Mouse (Mus musculus) thymus, postnatal 4 days (tissue): ENCODE measurements around the gene Igfbp2.

Source experiments
- DNase-seq: peaks from one replicate; pipeline ENCODE4 v3.0.0; 2021

Gene Igfbp2

DNA sequence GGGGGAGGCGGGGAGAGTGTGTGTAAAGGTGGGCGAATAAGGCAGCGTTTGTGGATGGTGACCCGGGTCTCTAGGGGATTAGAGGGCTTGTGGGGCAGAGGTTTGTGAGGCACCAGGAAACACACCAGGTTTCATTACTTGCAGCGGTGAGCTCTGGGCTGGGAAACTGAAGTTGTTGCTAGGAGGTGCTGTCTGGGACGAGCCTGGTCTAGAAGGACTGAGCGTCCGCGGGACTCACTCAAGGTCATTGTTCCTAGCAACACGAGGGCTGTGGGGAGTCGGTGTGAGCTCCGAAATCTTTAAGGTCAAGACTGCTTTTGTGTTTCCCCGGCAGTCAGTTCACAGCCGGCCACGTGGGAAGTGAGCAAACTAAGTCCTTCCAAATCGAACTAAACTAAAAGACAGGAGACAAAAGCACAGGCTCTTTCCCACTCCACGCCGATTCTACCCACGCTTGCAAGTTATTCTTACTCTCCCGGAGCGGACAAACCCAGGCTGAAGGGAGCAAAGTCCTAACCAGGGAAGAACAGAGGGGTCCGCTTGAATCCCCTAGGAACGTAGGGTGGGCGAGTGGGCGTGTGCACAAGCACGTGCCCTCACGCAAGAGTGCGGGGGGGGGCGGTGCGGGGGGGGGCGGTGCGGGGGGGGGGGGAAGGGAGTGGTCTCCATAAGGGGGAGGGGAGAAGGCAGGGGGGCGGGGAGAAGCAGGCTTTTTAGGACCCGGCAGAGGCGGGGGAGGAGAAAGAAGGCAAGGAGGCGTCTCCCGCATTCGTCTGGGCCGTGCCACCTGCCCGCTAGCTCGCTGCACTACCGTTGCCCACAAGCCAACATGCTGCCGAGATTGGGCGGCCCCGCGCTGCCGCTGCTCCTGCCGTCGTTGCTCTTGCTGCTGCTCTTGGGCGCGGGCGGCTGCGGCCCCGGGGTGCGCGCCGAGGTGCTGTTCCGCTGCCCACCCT, at the start of gene Igfbp2:
TSS of gene Igfbp2 (plus strand) at position 753 of the 956 bp plus-strand sequence.
- DNase-seq, result no peak

- DNase-seq, result no peak
Observed at GRCm38 (mm10) chr1:72778789-72779188, 45.5 kb upstream of the Igfbp2 start.

DNA sequence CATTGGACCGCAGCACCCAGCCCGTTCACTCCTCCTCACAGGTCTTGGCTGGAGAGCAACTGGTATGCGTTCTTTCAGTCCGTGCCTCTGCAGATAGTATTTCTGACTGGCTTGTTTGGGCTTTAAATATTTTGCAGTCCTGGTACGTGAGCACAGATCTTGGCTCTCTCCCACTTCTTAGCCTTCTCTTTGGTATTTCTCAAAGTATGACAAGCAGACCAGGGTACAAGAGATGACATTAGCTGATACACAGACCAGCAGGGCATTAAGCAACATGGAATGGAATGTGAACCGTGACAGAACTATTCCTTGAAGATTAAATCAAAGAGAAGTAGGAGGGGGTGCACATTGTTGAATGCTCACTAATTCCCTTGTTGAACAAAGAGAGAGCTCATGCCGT, 43.6 kb upstream of the Igfbp2 start:
- no peak for DNase-seq

DNA sequence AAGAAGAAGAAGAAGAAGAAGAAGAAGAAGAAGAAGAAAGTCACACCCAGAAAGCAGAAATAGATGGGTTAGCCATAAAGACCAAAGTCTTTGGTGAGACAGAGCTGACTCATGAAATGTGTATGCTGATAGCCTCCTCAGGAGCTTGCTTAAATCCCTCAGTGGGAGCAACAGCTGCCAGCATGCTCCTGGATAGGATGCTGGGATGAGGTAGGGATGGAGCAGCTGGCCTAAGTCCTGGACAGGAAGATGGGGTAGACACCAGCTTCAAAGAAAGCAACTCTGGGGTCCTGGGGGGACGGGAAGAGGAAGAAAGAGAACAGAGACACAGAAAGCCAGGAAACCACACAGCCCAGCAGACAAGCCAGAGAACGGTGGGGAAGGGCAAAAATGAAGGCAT, 41.0 kb upstream of the Igfbp2 start:
- no peak for DNase-seq

GRCm38 (mm10) chr1:72784018-72784417, 40.3 kb upstream of the Igfbp2 start:
- DNase-seq, result no peak

DNA sequence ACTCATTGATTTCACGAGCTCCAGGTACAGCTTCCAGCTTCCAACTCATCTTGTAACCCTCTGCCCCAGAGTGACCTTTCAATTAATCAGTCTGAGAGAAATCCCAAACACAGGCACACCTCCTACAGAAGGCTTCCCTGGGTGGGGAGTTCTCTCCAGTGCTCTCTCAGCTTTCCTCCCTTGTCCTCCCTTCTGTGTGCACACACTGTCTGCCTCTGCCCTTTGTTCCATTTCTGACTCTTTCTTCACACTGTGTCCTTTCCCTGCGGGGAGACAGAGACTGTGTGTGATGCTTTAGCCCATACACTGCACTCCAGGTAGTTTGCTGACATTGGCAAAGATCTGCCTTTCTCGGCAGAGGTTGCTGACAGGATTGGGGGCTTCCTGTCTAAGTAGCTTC, 33.6 kb upstream of the Igfbp2 start:
- no peak for DNase-seq

- DNase-seq, result no peak
Observed at GRCm38 (mm10) chr1:72791743-72792142, 32.6 kb upstream of the Igfbp2 start.

- DNase-seq, result no peak
Observed at GRCm38 (mm10) chr1:72792262-72792661, 32.0 kb upstream of the Igfbp2 start.

DNA sequence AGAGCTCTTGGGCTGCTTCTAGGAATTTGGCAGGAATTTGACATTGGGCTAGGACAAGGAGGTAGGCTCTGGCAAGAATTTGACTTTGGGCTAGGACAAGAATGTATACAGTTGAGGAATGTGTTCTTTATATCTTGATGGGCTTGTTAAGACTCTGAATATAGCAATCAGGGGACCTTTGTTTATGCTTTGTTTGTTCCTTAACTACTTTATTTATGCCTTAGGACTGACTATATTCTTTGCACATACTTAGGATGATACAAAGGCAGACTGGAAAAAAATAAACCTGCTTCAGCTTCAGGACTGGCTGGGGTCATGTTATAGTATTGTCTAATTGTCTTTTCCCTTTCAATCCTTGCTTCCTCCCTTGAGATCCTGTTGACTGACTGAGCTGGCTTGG, 31.1 kb upstream of the Igfbp2 start:
- no peak for DNase-seq

DNA sequence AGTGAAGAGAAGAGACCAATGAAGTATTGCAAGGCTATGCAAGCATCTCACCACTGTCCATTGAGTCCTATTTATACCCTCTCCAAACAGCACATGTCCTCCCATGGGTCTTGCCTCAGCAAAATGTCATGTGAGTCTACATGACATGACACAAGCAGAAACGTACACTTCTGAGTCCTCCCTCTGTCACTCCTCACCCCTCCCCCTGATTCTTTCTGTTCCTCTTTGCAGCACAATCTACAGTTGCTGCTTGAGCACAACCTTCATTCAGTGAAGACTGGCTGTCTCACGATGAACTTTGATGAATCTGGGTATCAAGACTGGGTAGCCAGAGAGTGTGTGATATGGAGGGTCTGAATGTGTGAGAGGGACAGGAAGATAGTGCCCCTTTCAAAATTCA, 28.2 kb upstream of the Igfbp2 start:
- no peak for DNase-seq

DNA sequence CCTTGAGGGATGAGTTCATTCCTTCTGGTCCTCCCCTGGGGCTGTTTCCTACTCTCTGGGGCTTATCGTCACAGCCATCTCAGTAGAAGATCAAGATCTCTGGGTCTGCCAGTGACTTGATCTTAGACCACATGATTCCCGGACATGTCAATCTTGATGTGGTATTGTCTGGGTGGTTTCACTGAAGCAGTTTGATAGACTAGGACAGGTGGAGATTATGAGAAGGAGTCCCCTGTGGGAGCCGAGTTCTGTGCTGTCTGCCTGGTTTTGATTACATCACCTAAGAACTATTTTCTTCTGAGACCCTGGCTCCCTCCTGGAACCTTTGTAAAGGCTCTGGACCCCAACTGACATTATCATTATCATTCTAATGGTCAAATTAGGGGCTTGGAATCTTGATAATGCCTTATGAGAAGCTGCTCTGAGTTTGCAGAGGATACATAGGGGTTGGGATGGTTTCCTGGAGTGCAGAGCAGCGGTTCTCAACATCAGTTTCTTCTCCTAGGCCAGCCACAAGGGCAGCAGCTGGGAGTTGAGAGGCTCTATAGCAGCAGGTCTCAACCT, 27.1 kb upstream of the Igfbp2 start:
- no peak for DNase-seq

DNA sequence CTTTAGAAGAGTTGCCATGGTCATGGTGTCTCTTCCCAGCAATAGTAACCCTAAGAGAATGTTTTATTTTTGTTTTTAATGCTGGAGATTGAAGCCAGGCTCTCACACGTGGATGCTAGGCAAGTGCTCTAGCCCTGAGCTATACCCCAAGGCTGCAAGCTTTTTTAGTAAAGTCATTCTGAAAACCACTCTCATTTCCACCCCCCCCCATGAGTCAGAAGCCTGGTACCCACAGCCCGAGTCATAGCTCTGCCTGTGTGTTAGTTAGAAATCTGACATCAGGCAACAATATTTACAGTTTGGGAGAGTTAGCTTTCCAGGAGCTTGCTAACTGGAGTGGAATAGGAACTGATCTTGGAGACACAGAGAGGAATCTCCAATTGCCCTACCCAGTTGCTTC, 25.9 kb upstream of the Igfbp2 start:
- no peak for DNase-seq

GRCm38 (mm10) chr1:72804031-72804430, 20.3 kb upstream of the Igfbp2 start:
- no peak for DNase-seq

DNA sequence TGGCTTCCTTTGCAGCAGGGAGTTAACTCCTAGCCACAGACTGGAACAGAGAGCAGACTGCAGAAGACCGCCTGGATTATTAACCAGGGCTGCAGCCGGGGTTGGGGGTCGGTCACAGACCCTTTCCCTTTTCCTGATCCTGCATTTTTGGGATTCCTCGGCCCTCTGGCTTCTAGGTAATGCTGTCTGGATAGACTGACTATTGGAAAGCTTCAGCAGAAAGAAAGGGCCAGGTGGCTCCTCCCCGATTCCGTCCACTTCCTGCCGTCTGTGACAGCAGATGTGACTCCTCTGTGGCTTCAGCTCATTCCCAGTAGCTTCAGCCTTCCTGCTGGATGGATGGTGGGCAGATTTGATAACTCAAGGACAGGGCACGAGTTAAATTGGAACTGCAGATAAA, 19.3 kb upstream of the Igfbp2 start:
- no peak for DNase-seq

DNA sequence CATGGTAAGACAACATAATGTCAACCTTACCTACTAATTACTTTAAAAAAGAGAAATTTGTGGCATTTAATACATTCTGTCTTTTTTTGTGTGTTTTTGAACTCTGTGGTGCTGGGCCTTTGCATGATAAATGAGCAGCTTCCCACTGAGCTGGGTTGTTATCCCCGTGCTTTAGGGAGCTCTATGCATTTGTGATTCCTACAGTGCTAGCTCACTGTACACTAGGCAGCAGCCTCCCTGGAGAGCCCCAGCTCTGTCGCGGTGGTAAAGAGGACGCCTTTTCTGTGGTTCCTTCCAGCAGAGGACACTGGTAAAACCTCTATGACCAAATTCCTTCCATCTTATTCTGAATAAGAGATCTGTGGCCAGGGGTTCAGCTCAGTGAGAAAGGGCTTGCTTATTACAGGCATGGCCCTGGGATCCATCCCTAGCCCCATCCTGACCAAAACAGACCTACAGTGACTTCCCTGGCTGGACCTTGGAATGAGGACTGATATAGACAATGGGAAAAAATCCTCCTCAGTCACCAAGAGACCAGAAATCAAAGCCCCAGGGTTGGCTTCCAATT, 18.7 kb upstream of the Igfbp2 start:
- DNase-seq, result no peak

- DNase-seq, result no peak
Observed at GRCm38 (mm10) chr1:72806044-72806584, 18.2 kb upstream of the Igfbp2 start.

DNA sequence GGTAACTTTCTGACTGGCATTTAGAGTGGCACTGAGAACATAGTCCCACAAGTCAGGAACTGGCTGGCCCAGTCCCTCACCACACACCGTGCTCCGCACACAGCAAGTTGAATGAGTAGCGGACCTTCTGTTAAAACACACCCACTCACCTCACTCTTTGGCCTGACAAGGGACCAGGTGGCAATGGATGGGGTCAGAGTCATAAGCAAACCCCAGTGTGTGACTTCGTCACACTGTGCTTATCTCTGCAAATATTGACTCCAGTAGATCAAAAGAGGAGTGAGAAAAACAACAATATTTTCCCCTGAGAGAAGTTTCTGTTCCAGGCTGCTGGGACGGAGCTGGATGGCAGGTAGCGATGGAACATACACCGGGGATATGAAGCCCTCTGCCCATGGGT, 15.0 kb upstream of the Igfbp2 start:
- no peak for DNase-seq

DNA sequence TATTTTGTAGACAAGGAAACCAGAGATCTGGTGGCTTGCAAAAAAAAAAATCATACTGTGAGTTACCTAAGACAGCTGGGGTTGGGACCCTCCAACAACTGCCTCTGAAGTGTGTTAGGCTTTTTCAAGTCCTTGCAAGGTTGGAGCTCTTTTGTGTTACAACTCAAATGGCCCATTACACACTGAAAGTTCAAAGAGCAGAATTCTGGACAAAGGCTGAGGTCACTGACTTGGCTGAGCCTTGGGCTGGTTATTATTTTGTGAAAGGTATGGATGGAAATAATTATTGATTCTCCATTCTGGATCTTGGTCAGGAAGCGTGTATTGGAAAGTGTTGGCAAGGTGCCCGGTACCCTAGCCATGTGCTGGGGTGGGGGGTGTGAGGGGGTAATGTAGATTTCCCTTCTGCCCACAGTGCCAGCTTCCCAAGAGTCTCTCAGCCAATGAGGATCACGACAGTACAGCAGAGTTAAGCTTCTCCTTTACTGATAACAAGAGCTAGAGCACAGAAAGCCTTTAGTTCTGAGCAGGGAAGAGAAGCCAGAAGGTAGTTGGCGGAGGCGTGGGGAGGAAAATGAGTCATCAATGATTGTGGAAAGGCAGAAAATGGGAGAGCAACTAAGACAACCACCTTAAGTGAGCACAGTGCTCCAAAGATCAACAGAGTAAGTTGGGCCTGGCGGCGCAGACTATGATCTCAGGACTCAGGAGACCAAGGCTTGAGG, 14.2 kb upstream of the Igfbp2 start:
- no peak for DNase-seq

DNA sequence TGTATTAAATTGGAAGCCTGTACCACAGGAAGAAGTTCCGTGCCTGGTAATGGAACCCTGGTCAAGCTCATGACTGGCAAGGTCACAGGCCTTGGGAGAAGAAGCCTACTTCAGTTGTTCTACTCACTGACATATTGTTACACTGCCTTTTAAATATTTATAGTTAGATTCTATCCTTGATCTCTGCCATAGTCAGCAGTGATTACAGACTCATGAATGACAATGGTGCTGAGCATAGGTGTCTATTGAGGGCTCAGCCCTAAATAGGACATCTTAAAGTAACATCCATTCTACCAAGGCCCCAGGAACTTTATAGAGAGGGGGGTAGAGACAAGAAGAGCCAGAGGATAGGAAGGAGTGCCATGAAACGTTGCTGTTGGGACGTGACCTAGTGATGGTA, 13.2 kb upstream of the Igfbp2 start:
- DNase-seq, result no peak

GRCm38 (mm10) chr1:72813089-72813638, 11.1 kb upstream of the Igfbp2 start:
- DNase-seq, result no peak

GRCm38 (mm10) chr1:72813639-72814403, 10.5 kb upstream of the Igfbp2 start:
- no peak for DNase-seq

DNA sequence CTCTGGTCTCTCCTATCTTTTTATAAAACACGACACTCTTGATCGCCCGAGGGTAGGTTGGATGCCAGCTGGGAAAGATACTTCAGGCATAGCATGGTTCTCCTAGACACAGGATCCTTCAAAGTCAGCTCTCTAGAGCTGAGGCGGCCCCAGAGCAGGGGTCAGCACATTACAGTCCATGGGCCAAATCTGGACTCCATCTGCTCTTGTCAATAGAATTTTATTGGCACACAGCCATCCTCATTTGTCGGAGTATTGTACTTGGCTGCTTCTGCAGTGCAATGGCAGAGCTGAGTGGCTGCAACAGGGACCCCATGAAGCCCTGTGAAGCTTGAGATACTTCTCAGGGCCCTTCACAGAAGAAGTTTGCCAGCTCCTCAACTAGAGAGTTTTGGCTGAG, 9.1 kb upstream of the Igfbp2 start:
- no peak for DNase-seq
